Mouse (Mus musculus) urinary bladder, postnatal 25 days (tissue): ENCODE data around the gene Kctd7.

Source experiments
- DNase-seq: peaks from one replicate; pipeline ENCODE4 v3.0.0; 2022; ENCODE audit warnings: low spot score

The Kctd7 gene

GRCm38 (mm10) chr5:130192356-130192944 is 47.8 kb downstream of the Kctd7 start:
- no peak for DNase-seq

GRCm38 (mm10) chr5:130193760-130194159 is 49.1 kb downstream of the Kctd7 start:
- DNase-seq = no peak

GRCm38 (mm10) chr5:130196307-130196706 is 51.6 kb downstream of the Kctd7 start:
- no peak for DNase-seq

GRCm38 (mm10) chr5:130197454-130197853 is 52.8 kb downstream of the Kctd7 start:
- DNase-seq = no peak

GRCm38 (mm10) chr5:130197981-130198380 is 53.3 kb downstream of the Kctd7 start:
- DNase-seq = no peak

- DNase-seq = no peak
These were observed 55.8 kb downstream of the Kctd7 start for GRCm38 (mm10) chr5:130200233-130201029.

- no peak for DNase-seq
These were observed 59.3 kb downstream of the Kctd7 start for GRCm38 (mm10) chr5:130203948-130204347.

- DNase-seq = no peak
These were observed 59.9 kb downstream of the Kctd7 start for GRCm38 (mm10) chr5:130204560-130204959.
